Mouse (Mus musculus): Measurements from ENCODE around the gene Psat1. TPM values are rescaled to one million over a fixed set of nuclear protein-coding genes. Genes with fewer than 3 reads are reported as not detected.

The Psat1 gene
- total RNA-seq, 2 experiments from 2014 or later: 58.2 to 86.8 TPM

DNA sequence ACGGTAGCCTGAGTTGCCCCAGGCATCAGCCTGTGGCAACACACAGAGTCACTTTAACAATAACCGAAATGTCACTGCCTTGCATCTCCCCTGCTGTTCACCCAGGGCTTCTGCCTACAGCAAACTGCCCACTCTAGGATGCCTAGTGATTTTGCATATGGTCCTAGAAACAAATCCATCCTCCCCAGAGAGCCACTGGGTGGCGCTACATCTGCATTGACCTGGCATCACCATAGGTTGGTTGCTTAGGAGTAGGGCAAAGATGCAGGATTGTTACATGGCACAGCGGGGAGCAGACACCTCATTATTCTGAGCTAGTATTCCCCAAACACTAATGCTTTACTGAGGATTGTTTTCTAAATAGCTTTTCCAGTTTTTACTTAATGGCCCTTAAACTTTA is 80.3 kb downstream of the Psat1 start:
- no peak for ATAC-seq (ENCODE audit: poor library complexity, severe bottlenecking)

DNA sequence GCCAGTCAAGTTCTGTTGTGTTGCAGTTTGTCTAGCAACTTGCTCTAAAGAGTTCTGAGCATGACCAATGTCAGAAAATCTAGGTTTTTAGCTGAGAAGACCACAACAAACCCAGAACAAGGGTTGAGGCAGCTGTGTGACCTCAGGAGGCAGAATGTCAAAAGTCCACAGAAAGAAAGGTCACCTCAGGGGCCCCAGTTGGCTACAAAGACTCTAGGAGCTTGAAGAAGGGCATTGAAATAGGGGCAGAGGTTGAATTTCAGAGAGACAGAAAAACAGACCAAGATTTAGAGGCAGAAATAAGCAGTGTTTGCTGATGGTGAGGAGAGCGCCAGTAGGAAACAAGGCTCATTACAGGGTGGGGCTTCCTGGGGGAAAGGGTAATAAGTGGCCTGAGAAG is 81.0 kb downstream of the Psat1 start:
- no peak for ATAC-seq (ENCODE audit: poor library complexity, severe bottlenecking)

DNA sequence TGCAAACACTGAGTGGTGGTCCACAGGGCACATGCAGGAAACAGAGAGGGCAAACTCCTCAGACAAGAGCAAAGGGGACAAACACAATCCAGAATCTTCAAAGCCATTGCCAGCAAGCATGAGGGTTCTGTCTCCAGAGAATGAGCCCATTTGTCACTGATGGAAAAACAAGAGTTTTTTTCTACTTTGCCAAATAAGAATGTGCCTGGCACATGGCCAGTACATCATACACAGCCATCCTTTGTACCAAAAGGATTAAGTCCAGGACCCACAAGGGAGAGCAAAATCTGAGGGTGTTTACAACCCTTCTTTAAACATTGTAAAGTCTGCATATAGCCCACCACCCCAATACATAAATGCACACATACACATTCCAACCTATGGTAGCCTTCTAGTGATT is 81.7 kb downstream of the Psat1 start:
- no peak for ATAC-seq (ENCODE audit: poor library complexity, severe bottlenecking)

DNA sequence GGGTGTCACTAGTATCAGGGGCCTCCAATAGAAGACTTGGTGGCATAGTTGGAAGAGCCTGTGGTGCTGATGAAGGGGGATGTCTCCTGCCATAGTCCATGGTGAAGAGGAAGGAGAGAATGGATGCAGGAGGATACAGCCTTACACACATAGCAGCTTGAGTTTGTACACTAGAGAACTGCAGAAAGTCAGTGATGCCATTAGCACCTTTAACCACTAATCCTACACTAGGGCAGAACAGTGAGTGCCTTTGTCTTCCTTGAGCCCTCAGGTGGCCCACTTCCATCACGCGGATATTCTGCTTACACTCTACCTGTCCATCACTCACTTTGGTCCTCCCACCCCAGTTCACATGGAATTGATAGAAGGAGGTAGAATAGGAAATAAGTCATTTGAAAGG is 83.0 kb downstream of the Psat1 start:
- no peak for ATAC-seq (ENCODE audit: poor library complexity, severe bottlenecking)

DNA sequence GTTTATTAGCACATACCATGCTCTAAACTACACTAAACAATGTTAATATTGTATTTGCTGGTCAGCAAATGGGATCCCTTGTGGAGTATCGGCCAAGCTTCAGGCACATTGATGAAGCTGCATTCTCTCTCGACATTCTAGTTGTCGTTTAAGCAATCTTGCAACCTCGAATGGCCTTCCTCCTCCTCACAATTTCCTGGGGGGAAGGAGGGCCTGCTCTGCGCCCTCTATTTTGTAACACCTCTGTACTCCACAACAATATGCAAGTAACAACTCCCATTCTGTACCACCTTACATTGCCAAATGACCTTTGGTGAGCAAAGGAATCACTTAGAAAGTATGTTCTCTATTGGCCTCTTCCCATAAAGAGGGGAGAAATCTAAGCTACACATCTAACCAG is 91.8 kb downstream of the Psat1 start:
- no peak for ATAC-seq (ENCODE audit: poor library complexity, severe bottlenecking)

Other genes starting within 250 kb of the Psat1 start
- 11.7 and 12.1 TPM in 2 replicates for gene Cep78, start 37.7 kb upstream of the Psat1 start, total RNA-seq (2015)
- 13.4 and 13.8 TPM in 2 replicates for gene Cep78, start 37.7 kb upstream of the Psat1 start, total RNA-seq (2017)
- gene Gnaq, start 185.5 kb upstream of the Psat1 start, total RNA-seq (2015): 24.9 and 28.3 TPM in 2 replicates
- gene Gnaq, start 185.5 kb upstream of the Psat1 start, total RNA-seq (2017): 17.8 and 25.3 TPM in 2 replicates